Mouse (Mus musculus): ENCODE measurements around the gene Rinl.

Gene Rinl

GRCm38 (mm10) chr7:28825686-28826401, 37.1 kb downstream of the Rinl start:
- peak; percentile 54 for DNase-seq

- no peak for DNase-seq
Measured at GRCm38 (mm10) chr7:28826402-28826772, 37.6 kb downstream of the Rinl start.

GRCm38 (mm10) chr7:28827338-28827737, 38.6 kb downstream of the Rinl start:
- DNase-seq, result peak; percentile 60

GRCm38 (mm10) chr7:28829821-28830220, 41.1 kb downstream of the Rinl start:
- no peak for DNase-seq

GRCm38 (mm10) chr7:28830981-28831380, 42.2 kb downstream of the Rinl start:
- no peak for DNase-seq

GRCm38 (mm10) chr7:28831411-28832125, 42.8 kb downstream of the Rinl start:
- DNase-seq, result no peak

- no peak for DNase-seq
Measured at GRCm38 (mm10) chr7:28832137-28832536, 43.4 kb downstream of the Rinl start.

GRCm38 (mm10) chr7:28833723-28834347, 45.1 kb downstream of the Rinl start, which contains the start of gene Lgals4:
TSS of gene Lgals4 (plus strand) at chr7:28833854.
- DNase-seq, result no peak

- no peak for DNase-seq
Measured at GRCm38 (mm10) chr7:28836936-28837335, 48.2 kb downstream of the Rinl start.

GRCm38 (mm10) chr7:28838331-28838730, 49.6 kb downstream of the Rinl start:
- DNase-seq, result no peak

GRCm38 (mm10) chr7:28847273-28847672, 58.5 kb downstream of the Rinl start:
- no peak for DNase-seq
